Mouse (Mus musculus): ENCODE data around the gene Hc. TPM values are rescaled to one million over a fixed set of nuclear protein-coding genes. Genes with fewer than 3 reads are reported as not detected.

Hc gene
- 0.16 and 0.65 TPM in 2 replicates for polyA plus RNA-seq (2021; fragmentation: Nextera tagmentation)
- long read RNA-seq, experiment 1, partial matches to known transcripts, result 0 of 1 reads
- long read RNA-seq, experiment 1, other reads (novel, unspliced or antisense), result 1 of 1 reads
- long read RNA-seq, experiment 2, result 0 reads

DNA sequence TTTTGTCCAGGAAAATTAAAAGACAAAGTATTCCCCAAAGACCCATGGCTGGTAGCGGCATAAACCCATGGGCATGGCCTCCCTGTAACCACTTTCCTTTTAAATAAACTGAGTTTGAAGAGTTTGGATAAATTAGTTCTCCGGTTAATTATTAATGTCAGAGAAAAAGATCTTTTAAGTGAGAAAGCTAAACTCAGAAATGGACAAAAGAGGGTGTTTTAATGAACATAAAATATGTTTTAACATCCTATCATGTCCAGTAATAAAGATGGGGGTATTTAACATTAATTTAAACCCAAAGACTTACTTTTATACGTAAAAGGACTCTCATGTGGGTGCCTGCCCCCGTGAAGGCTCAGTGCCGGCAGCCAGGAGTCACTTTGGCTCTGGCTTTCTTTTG, at the start of gene Hc:
Gene Hc, minus strand, starts transcription at position 101 of the 400 bp plus-strand sequence.

GRCm38 (mm10) chr2:35109141-35109923, 48.1 kb upstream of the Hc start, which contains the start of gene Cntrl:
Cntrl (plus strand) TSS chr2:35109492.

GRCm38 (mm10) chr2:35101443-35101842, 40.2 kb upstream of the Hc start, which contains the start of gene AI182371:
AI182371 (minus strand) TSS chr2:35101543.

DNA sequence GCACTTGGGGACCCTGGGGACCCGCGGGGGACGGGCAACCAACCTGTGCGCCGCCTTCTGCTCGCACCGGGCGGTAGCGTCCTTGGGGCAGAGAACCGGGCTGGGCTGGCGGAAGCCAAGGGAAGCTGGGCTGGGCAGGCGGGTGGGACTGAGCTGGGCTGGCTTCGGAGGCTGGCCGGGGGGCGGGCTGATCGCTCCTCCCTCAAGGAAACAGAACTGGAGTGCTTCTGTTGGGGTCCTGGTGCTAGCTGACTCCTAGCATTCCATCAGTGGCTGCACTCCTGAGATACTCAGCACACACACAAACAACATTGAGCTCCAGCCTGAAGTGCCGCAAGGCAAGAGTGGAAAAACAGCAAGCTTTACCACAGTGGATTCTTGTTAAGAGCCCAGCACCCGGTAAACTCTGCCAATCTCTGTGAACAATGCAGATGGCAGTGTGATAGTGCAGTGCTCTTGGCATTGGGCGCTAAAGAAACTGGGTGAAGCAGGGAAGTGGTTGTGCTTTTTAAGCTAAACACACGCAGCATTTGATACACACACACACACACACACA, 99.7 kb downstream of the Hc start, which contains the start of gene Traf1:
Gene Traf1, minus strand, starts transcription at position 292 of the 556 bp plus-strand sequence.

Other genes starting within 250 kb of the Hc start
- 66.3 and 66.6 TPM in 2 replicates for gene Fbxw2, start 235.1 kb downstream of the Hc start, polyA plus RNA-seq (2021; fragmentation: Nextera tagmentation)
- not detected in 2 replicates for gene Gm34653, start 228.4 kb downstream of the Hc start, polyA plus RNA-seq (2021; fragmentation: Nextera tagmentation)
- gene Cutal, start 187.0 kb downstream of the Hc start, polyA plus RNA-seq (2021; fragmentation: Nextera tagmentation), result 0.50 and 1.3 TPM in 2 replicates
- 32.7 and 34.3 TPM in 2 replicates for gene Psmd5, start 186.5 kb downstream of the Hc start, polyA plus RNA-seq (2021; fragmentation: Nextera tagmentation)
- 0.14 and 0.24 TPM in 2 replicates for gene Phf19, start 147.4 kb downstream of the Hc start, polyA plus RNA-seq (2021; fragmentation: Nextera tagmentation)
- gene Traf1, start 99.7 kb downstream of the Hc start, polyA plus RNA-seq (2021; fragmentation: Nextera tagmentation), result 0.98 and 1.7 TPM in 2 replicates
- gene AI182371, start 40.1 kb upstream of the Hc start, polyA plus RNA-seq (2021; fragmentation: Nextera tagmentation), result 0.19 TPM in 1 of 2 replicates, not detected in the other
- gene Cntrl, start 48.1 kb upstream of the Hc start, polyA plus RNA-seq (2021; fragmentation: Nextera tagmentation), result 1.1 TPM in 2 replicates
- gene Rab14, start 139.7 kb upstream of the Hc start, polyA plus RNA-seq (2021; fragmentation: Nextera tagmentation), result 425 and 487 TPM in 2 replicates
- 88.5 and 93.5 TPM in 2 replicates for gene Gsn, start 194.9 kb upstream of the Hc start, polyA plus RNA-seq (2021; fragmentation: Nextera tagmentation)

Data from layer of hippocampus, adult 6 months (tissue).